Mouse (Mus musculus): ENCODE data around the gene Hunk.

- TF ChIP-seq CTCF (conservative IDR thresholded peaks at IDR 0.05; ENCODE audit: low read length) (no peak), POU5F1 (IDR thresholded peaks at IDR 0.05; ENCODE audit: borderline replicate concordance, low read length) (no peak)
Measured at GRCm38 (mm10) chr16:90500809-90501208, 115.0 kb downstream of the Hunk start.

All from E14TG2a.4 (cell line).